Mouse (Mus musculus) brain, embryonic 14.5 days (tissue): ENCODE measurements around the gene Olfr67.

Experiments
- CTCF ChIP-seq: fragments of 200-500 bp; IDR thresholded peaks from 2 replicates; pipeline ENCODE4 v1.5.1; 2012; ENCODE audit warnings: inconsistent platforms, mild to moderate bottlenecking, moderate library complexity, borderline replicate concordance; ENCODE audit not compliant: insufficient read depth, insufficient read length; ENCODE audit errors: extremely low read depth
- POLR2A ChIP-seq: fragments of 200-500 bp; IDR thresholded peaks from 2 replicates; pipeline ENCODE4 v1.6.1; 2012; ENCODE audit warnings: mild to moderate bottlenecking, inconsistent platforms, borderline replicate concordance; ENCODE audit not compliant: poor library complexity, insufficient read depth, insufficient read length, severe bottlenecking; ENCODE audit errors: extremely low read depth

GRCm38 (mm10) chr7:103810296-103810695, 18.7 kb upstream of the Olfr67 start:
- TF ChIP-seq CTCF (no peak), POLR2A (no peak)
